Mouse (Mus musculus) brain, embryonic 14.5 days (tissue): ENCODE data around the gene Cmtr2. TPM values are rescaled to one million over a fixed set of nuclear protein-coding genes. Genes with fewer than 3 reads are reported as not detected.

ENCODE experiments used
- DNase-seq: peaks from one replicate; pipeline ENCODE4 v3.0.0-alpha.2; 2011; ENCODE audit warnings: low read depth
- CTCF ChIP-seq: fragments of 200-500 bp; IDR thresholded peaks from 2 replicates; pipeline ENCODE4 v1.5.1; 2012; ENCODE audit warnings: inconsistent platforms, mild to moderate bottlenecking, moderate library complexity, borderline replicate concordance; ENCODE audit not compliant: insufficient read depth, insufficient read length; ENCODE audit errors: extremely low read depth
- POLR2A ChIP-seq: fragments of 200-500 bp; IDR thresholded peaks from 2 replicates; pipeline ENCODE4 v1.6.1; 2012; ENCODE audit warnings: mild to moderate bottlenecking, inconsistent platforms, borderline replicate concordance; ENCODE audit not compliant: poor library complexity, insufficient read depth, insufficient read length, severe bottlenecking; ENCODE audit errors: extremely low read depth
- polyA plus RNA-seq: library from polyadenylated mRNA; depleted of rRNA; stranded (reverse); fragments of >200 nt; gene quantifications from 2 replicates; pipeline ENCODE4 v1.2.3, GENCODE M21; 2012; rRNA removed

Gene Cmtr2
- polyA plus RNA-seq = 13.2 and 13.3 TPM in 2 replicates

DNA sequence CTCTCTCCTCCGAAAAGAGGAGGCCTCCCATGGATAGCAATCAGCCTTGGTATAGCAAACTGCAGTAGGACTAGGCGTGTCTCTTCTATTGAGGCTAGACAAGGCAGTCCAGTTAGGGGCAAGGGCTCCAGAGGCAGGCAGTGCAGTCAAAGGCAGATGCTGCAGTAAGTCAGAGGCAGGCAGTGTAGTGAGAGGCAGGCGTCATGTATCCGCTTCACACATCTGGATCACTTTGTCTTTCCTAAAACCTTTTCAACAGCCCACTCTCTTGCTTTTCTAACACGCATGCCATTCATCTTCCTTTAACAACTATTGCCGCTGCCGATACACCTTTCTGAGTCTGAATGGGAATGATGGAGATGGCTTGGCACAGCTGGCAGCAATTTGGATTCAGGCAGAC is at the start of gene Cmtr2:
TSS of gene Cmtr2 (plus strand) at position 301 of the 400 bp plus-strand sequence.
- TF ChIP-seq CTCF (no peak), POLR2A (no peak)
- DNase-seq = no peak

- TF ChIP-seq CTCF (no peak), POLR2A (no peak)
- DNase-seq = no peak
Observed at GRCm38 (mm10) chr8:110166270-110166669, 49.2 kb upstream of the Cmtr2 start.

DNA sequence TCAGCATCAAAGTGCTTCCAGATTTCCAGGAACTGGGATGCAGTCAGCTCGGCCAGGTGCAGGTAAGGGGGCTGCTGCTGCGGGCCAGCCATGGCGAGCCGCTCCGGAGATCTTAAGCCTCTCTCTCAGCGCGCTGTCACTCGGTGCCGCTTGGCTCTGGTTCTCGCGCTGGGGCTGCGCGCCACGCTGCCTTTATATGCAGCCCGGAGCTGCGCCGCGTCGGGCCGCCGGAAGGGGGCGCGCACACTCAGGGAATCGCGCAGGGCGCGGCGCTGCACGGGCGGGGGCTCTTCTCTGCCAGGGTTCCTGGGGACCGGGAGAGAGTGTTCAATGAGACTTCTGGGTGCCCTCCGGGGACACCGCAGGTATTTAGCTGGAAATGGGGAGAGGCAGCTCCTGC is 47.4 kb upstream of the Cmtr2 start, which contains the start of gene Calb2:
TSS of gene Calb2 (minus strand) at position 165 of the 400 bp plus-strand sequence.
- DNase-seq = peak; percentile 84
- TF ChIP-seq CTCF = peak; percentile 86
- TF ChIP-seq POLR2A = no peak

- TF ChIP-seq CTCF (no peak), POLR2A (no peak)
- DNase-seq = peak; percentile 43
Observed at GRCm38 (mm10) chr8:110172161-110172560, 43.3 kb upstream of the Cmtr2 start.

GRCm38 (mm10) chr8:110174826-110175225 is 40.6 kb upstream of the Cmtr2 start:
- TF ChIP-seq CTCF (no peak), POLR2A (no peak)
- no peak for DNase-seq

- DNase-seq = peak; percentile 86
- no peak for TF ChIP-seq POLR2A
- TF ChIP-seq CTCF = no peak
Observed at GRCm38 (mm10) chr8:110177359-110178155, 37.9 kb upstream of the Cmtr2 start.

DNA sequence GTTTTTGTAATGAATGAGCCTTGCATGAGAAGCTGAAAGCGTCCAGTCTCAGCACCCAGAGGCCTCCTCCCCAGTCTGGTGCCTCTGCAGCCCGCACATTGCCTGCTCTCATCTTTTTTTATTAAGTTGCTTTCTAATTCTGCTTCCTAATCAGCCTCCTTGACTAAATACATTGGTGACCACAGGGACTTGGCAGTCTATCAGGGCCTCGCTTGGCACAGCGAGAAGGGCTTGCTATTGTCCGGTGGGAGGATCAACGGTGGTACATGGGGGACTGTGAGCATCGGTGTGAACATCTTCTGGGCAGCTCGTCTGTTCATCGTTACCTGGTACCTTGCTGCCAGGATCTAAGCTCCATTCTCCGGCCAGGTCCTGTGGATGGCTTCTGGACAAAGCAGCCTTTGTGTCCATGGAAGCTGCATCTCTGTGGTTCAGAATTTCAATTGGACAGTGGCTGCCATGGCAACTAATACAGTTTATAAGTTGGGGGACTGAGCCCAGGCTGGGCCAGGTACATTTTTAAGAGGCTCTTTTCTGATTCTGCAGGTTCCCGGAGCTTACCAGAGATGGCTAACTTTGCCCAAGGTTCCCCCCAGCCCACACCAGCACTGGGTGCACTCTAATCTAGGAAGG is 32.6 kb upstream of the Cmtr2 start:
- DNase-seq = peak; percentile 73
- TF ChIP-seq POLR2A (no peak), CTCF (no peak)

GRCm38 (mm10) chr8:110183748-110184147 is 31.7 kb upstream of the Cmtr2 start:
- no peak for DNase-seq
- TF ChIP-seq POLR2A (no peak), CTCF (no peak)

DNA sequence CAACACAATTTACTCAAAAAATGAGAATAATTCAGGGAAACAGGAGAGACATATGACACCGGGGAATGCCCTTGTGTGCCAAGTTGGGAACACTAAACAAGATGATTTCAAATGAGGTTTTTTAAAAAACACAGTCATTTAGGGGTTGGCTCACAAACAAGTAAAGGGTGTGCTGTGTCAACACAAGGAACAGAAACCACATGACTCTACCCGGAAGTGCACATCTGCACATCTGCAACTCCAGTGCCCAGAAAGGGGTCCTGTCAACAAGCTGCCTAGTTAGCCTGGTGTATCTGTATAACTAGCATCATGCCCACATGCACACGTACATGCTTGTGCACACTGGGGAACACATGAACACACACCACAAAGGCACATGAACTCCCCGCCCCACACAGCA is 29.9 kb upstream of the Cmtr2 start:
- no peak for DNase-seq
- TF ChIP-seq CTCF (no peak), POLR2A (no peak)

DNA sequence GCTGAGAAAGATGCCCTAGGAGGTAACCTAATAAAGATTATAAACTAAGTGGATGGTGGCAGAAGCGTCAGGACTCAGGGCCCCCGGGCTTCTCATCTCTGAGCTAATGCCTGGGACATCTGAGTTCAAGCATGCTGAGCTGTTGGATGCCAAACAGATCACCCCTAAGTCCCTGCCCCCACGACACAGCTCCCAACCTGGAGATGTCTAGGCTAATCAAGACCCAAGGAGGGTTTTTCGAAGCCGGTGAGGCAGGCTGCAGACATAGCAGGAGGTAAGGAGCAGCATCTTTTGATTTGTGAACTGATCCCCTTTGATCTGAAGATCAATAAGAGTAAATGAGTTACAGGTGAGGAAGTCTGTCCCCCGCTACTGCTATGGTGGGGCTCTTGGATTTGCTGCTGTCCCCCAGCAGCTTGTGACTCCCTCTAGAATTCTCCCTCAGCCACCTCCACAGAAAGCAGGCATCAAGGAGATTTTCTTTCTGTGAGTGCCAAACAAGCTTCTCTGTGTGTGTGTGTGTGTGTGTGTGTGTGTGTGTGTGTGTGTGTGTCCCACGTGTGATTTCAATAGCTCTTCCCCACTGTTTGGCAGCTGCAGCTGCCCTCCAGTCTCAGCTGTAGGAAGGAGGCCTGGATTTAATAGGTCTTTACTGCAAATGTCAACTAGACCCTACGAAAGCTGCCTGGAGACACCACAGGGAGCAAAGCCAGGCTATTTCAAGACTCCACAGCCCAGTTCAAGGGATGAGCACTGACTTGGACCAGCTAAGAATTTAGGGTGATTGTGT is 26.3 kb upstream of the Cmtr2 start:
- DNase-seq = peak; percentile 84
- TF ChIP-seq CTCF (no peak), POLR2A (no peak)

DNA sequence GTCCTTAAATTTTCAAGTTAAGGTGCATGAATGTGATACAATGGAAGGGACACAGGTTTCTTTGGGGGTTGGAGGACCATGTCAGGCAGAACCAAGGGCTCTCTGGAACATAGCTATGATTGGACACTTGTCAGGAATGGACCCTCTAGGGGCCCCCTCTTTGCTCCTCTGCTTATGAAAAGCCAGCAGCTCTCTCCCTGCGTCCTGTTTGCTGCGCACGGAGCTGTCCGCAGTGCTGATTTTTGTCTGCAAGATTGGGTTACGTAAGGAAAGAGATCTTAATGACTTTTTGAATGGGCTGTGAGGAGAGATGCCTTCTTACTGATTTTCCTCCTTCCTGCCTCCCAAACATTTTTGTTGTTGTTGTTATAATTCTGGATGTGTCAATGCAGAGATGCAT is 18.8 kb upstream of the Cmtr2 start:
- peak; percentile 71 for DNase-seq
- TF ChIP-seq CTCF (no peak), POLR2A (no peak)

DNA sequence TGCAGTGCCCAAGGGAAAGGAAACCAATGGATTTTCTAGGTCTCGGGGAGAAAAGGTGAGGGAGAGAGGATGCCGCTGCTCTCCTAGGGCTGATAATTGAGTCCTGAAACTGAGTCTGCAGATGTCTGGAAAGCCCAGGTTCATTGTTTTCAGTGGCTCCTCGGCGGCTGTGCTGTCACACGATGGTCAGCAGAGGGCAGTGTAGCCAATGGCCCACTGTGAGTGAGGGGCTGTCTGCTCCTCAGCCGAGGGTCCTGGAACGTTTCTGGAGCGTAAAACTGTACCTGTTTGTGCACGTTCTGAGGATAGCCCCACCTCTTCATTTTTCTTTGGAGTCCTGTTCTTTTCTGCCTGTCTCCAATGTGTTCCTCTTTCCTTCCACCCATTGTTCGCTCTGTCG is 13.7 kb upstream of the Cmtr2 start:
- DNase-seq = peak; percentile 61
- TF ChIP-seq POLR2A (no peak), CTCF (peak; percentile 86)
